Mouse (Mus musculus) liver, postnatal 0 days (tissue): ENCODE results near the gene Ambra1.

ENCODE experiments used
- CTCF ChIP-seq: sonication (generic); IDR thresholded peaks from 2 replicates; pipeline ENCODE4 v1.5.1; 2016; ENCODE audit warnings: antibody characterized with exemption, low read depth
- EP300 ChIP-seq: IDR thresholded peaks from 2 replicates; pipeline ENCODE4 v1.6.1; 2016; ENCODE audit warnings: antibody characterized with exemption, low read depth, mild to moderate bottlenecking

DNA sequence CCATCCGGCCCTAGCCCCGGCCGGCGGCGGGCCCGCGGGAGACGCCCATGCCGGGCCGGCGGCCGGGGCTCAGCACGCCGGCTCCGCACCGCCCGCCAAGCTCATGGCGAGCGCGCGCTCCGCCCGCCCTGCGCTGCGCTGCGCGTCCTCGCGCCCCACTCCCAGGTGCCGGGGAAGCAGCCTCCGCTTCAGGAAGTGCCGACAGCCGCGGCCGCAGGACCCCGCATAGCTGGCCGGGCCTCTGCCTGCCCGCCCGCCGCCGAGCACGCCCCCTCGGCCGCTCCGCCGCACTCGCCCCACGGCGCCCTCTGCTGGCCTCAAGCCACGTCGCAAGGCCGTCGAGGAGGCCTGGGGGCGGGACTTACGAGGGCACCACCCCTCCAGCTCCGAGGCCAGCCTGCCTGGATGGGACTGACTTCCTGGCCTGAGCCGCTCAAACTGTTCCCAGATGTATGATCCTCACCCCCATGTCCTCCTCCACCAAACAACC, 233.6 kb downstream of the Ambra1 start:
- peak; percentile 89 for TF ChIP-seq CTCF
- no peak for TF ChIP-seq EP300
